Mouse (Mus musculus): ENCODE data around the gene Galnt13.

- TF ChIP-seq CTCF (IDR thresholded peaks at IDR 0.05; ENCODE audit: low read depth, low read length), result no peak
- TF ChIP-seq GATA2 (IDR thresholded peaks at IDR 0.05; ENCODE audit: borderline replicate concordance, low read depth, low read length), result no peak
Measured at GRCm38 (mm10) chr2:54431060-54431459, 5.1 kb upstream of the Galnt13 start.

All from G1E (cell line).